Mouse (Mus musculus): ENCODE results near the gene Rgs7. TPM values are rescaled to one million over a fixed set of nuclear protein-coding genes. Genes with fewer than 3 reads are reported as not detected.

Gene Rgs7
- polyA plus RNA-seq, 1 experiment, result 0.04 TPM

- no peak overlapping the region for H3K4me3 ChIP-seq (ENCODE audit: extremely low read depth, insufficient read depth, insufficient read length)
- no peaks in the 10 kb centered on the region for H3K4me1 ChIP-seq (ENCODE audit: control insufficient read depth, insufficient read depth, insufficient read length)
- no peak overlapping the region for H3K27ac ChIP-seq (ENCODE audit: insufficient read depth, low read length)
- H3K27me3 ChIP-seq (ENCODE audit: control insufficient read depth, insufficient read depth, low read length), result no peaks in the 10 kb centered on the region
- H3K36me3 ChIP-seq (ENCODE audit: control insufficient read depth, insufficient read depth, low read length), result no peaks in the 10 kb centered on the region
- TF ChIP-seq POLR2A (IDR thresholded peaks at IDR 0.05; ENCODE audit: low read depth, low read length), result no peak
- TF ChIP-seq CTCF (IDR thresholded peaks at IDR 0.05; ENCODE audit: extremely low read depth, insufficient read depth, insufficient read length, insufficient replicate concordance), result no peak
- DNase-seq (ENCODE audit: low read depth in 1 of 2, low spot score in 2 of 2), result no peak
These were observed 169.5 kb downstream of the Rgs7 start for GRCm38 (mm10) chr1:175322781-175323180.

GRCm38 (mm10) chr1:175319205-175319604, 173.1 kb downstream of the Rgs7 start:
- TF ChIP-seq POLR2A (IDR thresholded peaks at IDR 0.05; ENCODE audit: low read depth, low read length), result no peak
- TF ChIP-seq CTCF (IDR thresholded peaks at IDR 0.05; ENCODE audit: extremely low read depth, insufficient read depth, insufficient read length, insufficient replicate concordance), result no peak
- Histone ChIP-seq H3K4me1 (ENCODE audit: control insufficient read depth, insufficient read depth, insufficient read length) (no peaks in the 10 kb centered on the region), H3K27me3 (ENCODE audit: control insufficient read depth, insufficient read depth, low read length) (no peaks in the 10 kb centered on the region), H3K27ac (ENCODE audit: insufficient read depth, low read length) (no peak overlapping the region), H3K36me3 (ENCODE audit: control insufficient read depth, insufficient read depth, low read length) (no peaks in the 10 kb centered on the region), H3K4me3 (ENCODE audit: extremely low read depth, insufficient read depth, insufficient read length) (no peak overlapping the region)
- DNase-seq (ENCODE audit: low read depth in 1 of 2, low spot score in 2 of 2), result no peak
- 88% methylated on average over 9 of the region's 9 CpGs for WGBS

- Histone ChIP-seq H3K4me3 (ENCODE audit: extremely low read depth, insufficient read depth, insufficient read length) (no peak overlapping the region), H3K4me1 (ENCODE audit: control insufficient read depth, insufficient read depth, insufficient read length) (no peaks in the 10 kb centered on the region), H3K27me3 (ENCODE audit: control insufficient read depth, insufficient read depth, low read length) (no peaks in the 10 kb centered on the region), H3K36me3 (ENCODE audit: control insufficient read depth, insufficient read depth, low read length) (no peaks in the 10 kb centered on the region), H3K27ac (ENCODE audit: insufficient read depth, low read length) (no peak overlapping the region)
- 30% methylated on average over 1 of the region's 1 CpGs for WGBS
- no peak for DNase-seq (ENCODE audit: low read depth in 1 of 2, low spot score in 2 of 2)
- TF ChIP-seq POLR2A (IDR thresholded peaks at IDR 0.05; ENCODE audit: low read depth, low read length) (no peak), CTCF (IDR thresholded peaks at IDR 0.05; ENCODE audit: extremely low read depth, insufficient read depth, insufficient read length, insufficient replicate concordance) (no peak)
These were observed 175.0 kb downstream of the Rgs7 start for GRCm38 (mm10) chr1:175317264-175317663.

GRCm38 (mm10) chr1:175307604-175308003, 184.7 kb downstream of the Rgs7 start:
- Histone ChIP-seq H3K27ac (ENCODE audit: insufficient read depth, low read length) (no peak overlapping the region), H3K4me3 (ENCODE audit: extremely low read depth, insufficient read depth, insufficient read length) (no peak overlapping the region), H3K36me3 (ENCODE audit: control insufficient read depth, insufficient read depth, low read length) (no peaks in the 10 kb centered on the region), H3K4me1 (ENCODE audit: control insufficient read depth, insufficient read depth, insufficient read length) (no peaks in the 10 kb centered on the region), H3K27me3 (ENCODE audit: control insufficient read depth, insufficient read depth, low read length) (no peaks in the 10 kb centered on the region)
- 78% methylated on average over 3 of the region's 3 CpGs for WGBS
- TF ChIP-seq CTCF (IDR thresholded peaks at IDR 0.05; ENCODE audit: extremely low read depth, insufficient read depth, insufficient read length, insufficient replicate concordance) (no peak), POLR2A (IDR thresholded peaks at IDR 0.05; ENCODE audit: low read depth, low read length) (no peak)
- DNase-seq (ENCODE audit: low read depth in 1 of 2, low spot score in 2 of 2), result no peak

GRCm38 (mm10) chr1:175300895-175301294, 191.4 kb downstream of the Rgs7 start:
- no peak overlapping the region for H3K4me3 ChIP-seq (ENCODE audit: extremely low read depth, insufficient read depth, insufficient read length)
- H3K36me3 ChIP-seq (ENCODE audit: control insufficient read depth, insufficient read depth, low read length), result no peaks in the 10 kb centered on the region
- TF ChIP-seq CTCF (IDR thresholded peaks at IDR 0.05; ENCODE audit: extremely low read depth, insufficient read depth, insufficient read length, insufficient replicate concordance) (no peak), POLR2A (IDR thresholded peaks at IDR 0.05; ENCODE audit: low read depth, low read length) (no peak)
- H3K27ac ChIP-seq (ENCODE audit: insufficient read depth, low read length), result no peak overlapping the region
- 69% methylated on average over 1 of the region's 1 CpGs for WGBS
- no peak for DNase-seq (ENCODE audit: low read depth in 1 of 2, low spot score in 2 of 2)
- H3K27me3 ChIP-seq (ENCODE audit: control insufficient read depth, insufficient read depth, low read length), result no peaks in the 10 kb centered on the region
- no peaks in the 10 kb centered on the region for H3K4me1 ChIP-seq (ENCODE audit: control insufficient read depth, insufficient read depth, insufficient read length)

GRCm38 (mm10) chr1:175300404-175300803, 191.9 kb downstream of the Rgs7 start:
- no peak for DNase-seq (ENCODE audit: low read depth in 1 of 2, low spot score in 2 of 2)
- no peak overlapping the region for H3K4me3 ChIP-seq (ENCODE audit: extremely low read depth, insufficient read depth, insufficient read length)
- no peak for TF ChIP-seq POLR2A (IDR thresholded peaks at IDR 0.05; ENCODE audit: low read depth, low read length)
- no peak for TF ChIP-seq CTCF (IDR thresholded peaks at IDR 0.05; ENCODE audit: extremely low read depth, insufficient read depth, insufficient read length, insufficient replicate concordance)
- H3K4me1 ChIP-seq (ENCODE audit: control insufficient read depth, insufficient read depth, insufficient read length), result no peaks in the 10 kb centered on the region
- H3K27ac ChIP-seq (ENCODE audit: insufficient read depth, low read length), result no peak overlapping the region
- 64% methylated on average over 3 of the region's 3 CpGs for WGBS
- H3K27me3 ChIP-seq (ENCODE audit: control insufficient read depth, insufficient read depth, low read length), result no peaks in the 10 kb centered on the region
- H3K36me3 ChIP-seq (ENCODE audit: control insufficient read depth, insufficient read depth, low read length), result no peaks in the 10 kb centered on the region

GRCm38 (mm10) chr1:175299603-175300397, 192.5 kb downstream of the Rgs7 start:
- Histone ChIP-seq H3K4me3 (ENCODE audit: extremely low read depth, insufficient read depth, insufficient read length) (no peak overlapping the region), H3K4me1 (ENCODE audit: control insufficient read depth, insufficient read depth, insufficient read length) (no peaks in the 10 kb centered on the region), H3K27ac (ENCODE audit: insufficient read depth, low read length) (no peak overlapping the region), H3K36me3 (ENCODE audit: control insufficient read depth, insufficient read depth, low read length) (no peaks in the 10 kb centered on the region), H3K27me3 (ENCODE audit: control insufficient read depth, insufficient read depth, low read length) (no peaks in the 10 kb centered on the region)
- no peak for DNase-seq (ENCODE audit: low read depth in 1 of 2, low spot score in 2 of 2)
- TF ChIP-seq CTCF (IDR thresholded peaks at IDR 0.05; ENCODE audit: extremely low read depth, insufficient read depth, insufficient read length, insufficient replicate concordance) (no peak), POLR2A (IDR thresholded peaks at IDR 0.05; ENCODE audit: low read depth, low read length) (no peak)
- 74% methylated on average over 2 of the region's 2 CpGs for WGBS

Data from spleen, adult 2 months (tissue).